Mouse (Mus musculus) cerebellum, postnatal 25 days (tissue): Measurements from ENCODE around the gene Ttc30a2.
A peak's percentile ranks its signal among the peaks of the same experiment; 100 is the strongest.
"Not testable (repeated sequence)": the region's sequence is repeated elsewhere in the genome, so short reads cannot be mapped to it uniquely, and the experiment has no call there.

Experiments
- DNase-seq, 2 experiments: peaks; one replicate each; pipeline ENCODE4 v3.0.0; 2021; ENCODE audit warnings: mixed read lengths in 2 of 2

Ttc30a2 gene

DNA sequence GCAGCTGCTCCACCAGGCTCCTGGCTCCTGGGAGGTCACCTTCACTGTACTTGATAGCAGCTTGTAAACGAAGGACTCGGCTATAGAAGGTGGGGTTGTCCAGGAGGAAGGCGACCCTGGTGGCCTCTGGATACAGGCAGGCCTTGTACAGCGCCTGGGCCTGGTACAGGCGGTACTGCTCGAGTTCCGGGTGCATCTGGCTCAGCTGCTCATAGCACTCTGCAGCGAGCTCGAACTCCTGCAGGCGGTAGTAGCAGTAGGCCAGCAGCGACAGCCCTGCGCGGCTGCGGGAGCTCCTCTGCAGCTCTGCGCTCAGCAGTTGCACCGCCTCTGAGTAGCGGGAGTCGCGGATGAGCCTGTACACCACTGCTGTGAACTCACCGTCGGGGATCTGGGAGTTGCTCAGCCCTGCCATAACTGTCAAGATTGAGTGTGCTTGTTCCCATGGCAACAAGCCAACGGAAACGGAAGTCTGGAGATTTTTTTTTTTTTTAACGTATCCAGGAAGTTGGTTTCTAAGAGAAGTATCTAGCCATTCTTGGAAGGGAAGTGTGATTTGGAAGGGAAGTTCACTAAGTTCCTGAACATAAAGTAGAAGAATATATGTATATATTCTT is at the start of gene Ttc30a2:
TSS of gene Ttc30a2 (minus strand) at position 419 of the 617 bp plus-strand sequence.
- not testable (repeated sequence) for DNase-seq

- peak in 1 of 2 experiments; percentile 6 for DNase-seq
Measured at GRCm38 (mm10) chr2:76016890-76017289, 38.9 kb upstream of the Ttc30a2 start.

DNA sequence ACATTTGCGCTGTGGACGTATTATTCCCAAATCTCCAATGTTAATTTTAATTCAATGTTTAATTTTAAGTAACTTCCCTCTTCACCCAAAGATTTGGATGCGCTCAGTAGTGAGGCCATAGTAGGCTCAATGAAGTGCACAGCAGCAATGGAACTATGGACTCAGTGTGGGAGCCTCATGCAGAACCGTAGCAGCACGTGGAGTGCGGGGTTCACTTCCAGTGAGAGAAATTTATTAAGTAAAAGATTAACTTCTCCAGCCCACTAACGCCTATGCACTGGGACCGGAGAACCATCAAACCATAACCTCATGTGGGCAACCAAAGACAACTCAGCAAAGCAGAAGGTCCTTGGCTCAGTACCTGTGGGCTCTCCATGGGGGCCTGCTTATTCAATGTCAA is 38.2 kb upstream of the Ttc30a2 start:
- no peak for DNase-seq

GRCm38 (mm10) chr2:76015460-76015859 is 37.5 kb upstream of the Ttc30a2 start:
- DNase-seq: no peak

- no peak for DNase-seq
Measured at GRCm38 (mm10) chr2:76014659-76015058, 36.7 kb upstream of the Ttc30a2 start.

DNA sequence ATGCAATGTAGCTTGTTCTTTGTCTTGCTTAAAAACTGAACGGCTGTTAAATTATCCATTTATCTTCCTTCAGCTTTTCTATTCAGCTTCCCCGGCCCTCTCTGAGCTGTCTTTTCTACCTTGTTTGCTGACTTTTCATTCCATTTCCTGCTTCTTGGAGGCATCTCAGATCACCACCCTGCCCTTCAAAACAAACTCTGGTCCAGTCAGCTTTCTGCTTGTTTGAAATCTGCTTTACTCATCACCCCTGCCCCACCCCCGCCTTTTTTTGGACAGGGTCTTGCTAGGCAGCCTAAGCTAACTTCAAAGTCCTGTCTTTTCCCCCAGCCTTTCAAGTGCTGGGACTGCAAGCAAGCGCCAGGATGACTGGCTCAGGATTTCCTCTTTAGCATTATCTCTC is 28.2 kb upstream of the Ttc30a2 start:
- no peak for DNase-seq

DNA sequence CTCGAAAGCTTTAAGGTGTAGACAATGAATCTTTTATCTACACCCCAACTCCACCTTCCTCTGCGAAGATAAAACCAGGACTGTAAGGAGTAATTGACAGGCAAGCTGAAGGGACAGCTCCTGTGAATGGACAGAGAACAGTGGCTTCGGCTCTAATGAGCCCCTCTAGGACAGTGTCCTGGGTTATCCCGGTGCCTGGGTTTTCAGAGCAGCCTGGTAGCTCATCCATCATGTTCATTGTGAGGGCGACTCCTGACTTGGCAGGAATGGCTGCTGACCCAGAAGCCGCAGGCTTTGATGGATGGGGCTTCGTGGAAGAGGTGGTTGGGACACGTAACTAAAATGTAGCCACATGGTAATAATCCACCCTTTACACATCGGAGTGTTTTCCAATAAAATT is 24.9 kb upstream of the Ttc30a2 start:
- no peak for DNase-seq

DNA sequence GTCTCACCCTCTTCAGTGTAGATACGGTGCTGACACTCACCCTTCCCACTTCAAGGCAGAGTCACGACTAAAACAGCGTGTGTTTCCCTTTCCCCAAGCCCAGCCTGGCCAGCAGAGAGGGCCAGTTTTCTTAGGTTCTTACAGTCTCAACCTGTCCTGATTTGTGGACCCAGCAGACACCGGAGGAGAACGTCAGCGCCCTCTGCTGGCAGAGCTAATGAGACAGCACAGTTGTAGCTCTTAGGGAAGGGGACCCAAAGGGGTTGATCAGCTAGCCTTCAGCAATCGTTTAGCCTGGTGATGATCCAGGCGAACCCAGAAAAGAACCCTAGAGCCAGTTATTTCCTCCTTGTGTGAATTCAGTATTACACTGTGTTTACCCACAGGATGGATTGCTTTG is 23.4 kb upstream of the Ttc30a2 start:
- DNase-seq: peak; percentile 65 to 79

DNA sequence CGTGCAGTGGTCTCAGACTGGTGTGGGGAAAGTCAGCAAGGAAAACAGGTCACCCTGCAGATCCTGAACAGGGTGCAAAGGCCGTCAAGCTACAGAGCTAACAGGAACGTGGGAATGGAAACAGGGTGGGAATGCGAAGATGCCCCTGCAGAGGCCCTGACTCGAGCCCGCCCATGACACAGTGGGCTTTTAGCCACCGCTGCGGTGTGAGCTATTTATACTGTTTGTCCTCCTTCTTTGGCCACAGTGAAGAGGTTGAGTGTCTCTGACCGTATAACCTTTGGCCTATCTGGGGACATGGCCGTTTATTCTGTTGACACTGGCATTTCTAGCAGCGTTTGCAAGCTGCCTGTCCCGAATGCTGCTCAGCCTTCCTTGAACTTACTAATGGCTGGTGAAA is 21.7 kb upstream of the Ttc30a2 start:
- no peak for DNase-seq

- DNase-seq: peak; percentile 63 to 76
Measured at GRCm38 (mm10) chr2:75998692-75999091, 20.7 kb upstream of the Ttc30a2 start.

- DNase-seq: no peak
Measured at GRCm38 (mm10) chr2:75997726-75998125, 19.8 kb upstream of the Ttc30a2 start.

- no peak for DNase-seq
Measured at GRCm38 (mm10) chr2:75994841-75995240, 16.9 kb upstream of the Ttc30a2 start.

GRCm38 (mm10) chr2:75991581-75992205 is 13.7 kb upstream of the Ttc30a2 start:
- DNase-seq: no peak

DNA sequence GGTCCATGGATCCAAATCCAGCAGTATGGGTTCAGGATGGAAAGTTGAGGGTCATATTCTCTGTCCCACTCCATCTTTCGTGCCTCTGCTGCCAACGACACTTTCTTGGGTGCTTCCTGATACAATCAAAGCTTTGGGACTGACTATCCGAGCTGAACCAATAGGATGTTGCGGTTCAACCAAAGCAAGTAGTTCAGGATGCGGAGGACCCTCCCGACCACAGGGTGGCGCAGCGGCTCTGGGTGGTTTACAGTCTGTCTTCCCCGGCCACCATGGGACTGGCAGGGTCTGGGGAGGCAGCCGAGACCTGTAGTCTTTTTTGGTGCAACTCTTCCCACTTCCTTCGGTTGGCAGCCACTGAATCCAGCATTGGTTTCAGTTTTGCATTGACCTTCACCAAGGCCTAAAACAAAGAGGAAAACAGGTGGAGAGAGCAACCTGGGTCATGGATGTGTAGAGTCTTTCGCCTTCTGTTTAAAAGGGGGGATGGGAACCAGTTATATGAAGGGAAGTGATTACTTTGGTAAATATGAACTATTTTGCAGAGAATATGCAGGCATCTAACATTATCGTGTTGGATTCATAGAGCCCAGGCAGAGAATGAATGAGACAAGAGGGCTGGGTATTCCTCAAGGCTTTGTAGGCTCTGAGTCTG is 13.0 kb upstream of the Ttc30a2 start:
- DNase-seq: peak; percentile 50 to 73

DNA sequence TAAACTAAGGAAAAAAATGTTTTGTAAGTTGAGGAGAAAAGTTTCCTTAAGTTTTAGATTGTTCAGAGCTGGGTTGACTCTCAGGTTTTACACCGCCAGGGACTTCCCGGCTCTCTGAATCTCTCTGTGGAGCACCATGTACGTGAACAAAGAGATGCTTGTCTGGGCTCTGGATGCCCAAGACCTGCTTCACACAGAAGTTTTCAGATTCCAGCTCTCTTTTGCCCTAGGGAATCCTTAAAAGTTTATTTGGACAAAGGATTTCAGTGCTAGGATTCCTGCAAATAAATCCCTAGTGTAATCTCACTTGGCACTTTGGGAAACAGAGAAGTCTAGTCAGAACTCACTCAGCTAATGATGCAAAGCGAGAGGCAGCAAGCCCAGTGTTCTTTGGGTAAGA is 11.7 kb upstream of the Ttc30a2 start:
- no peak for DNase-seq

DNA sequence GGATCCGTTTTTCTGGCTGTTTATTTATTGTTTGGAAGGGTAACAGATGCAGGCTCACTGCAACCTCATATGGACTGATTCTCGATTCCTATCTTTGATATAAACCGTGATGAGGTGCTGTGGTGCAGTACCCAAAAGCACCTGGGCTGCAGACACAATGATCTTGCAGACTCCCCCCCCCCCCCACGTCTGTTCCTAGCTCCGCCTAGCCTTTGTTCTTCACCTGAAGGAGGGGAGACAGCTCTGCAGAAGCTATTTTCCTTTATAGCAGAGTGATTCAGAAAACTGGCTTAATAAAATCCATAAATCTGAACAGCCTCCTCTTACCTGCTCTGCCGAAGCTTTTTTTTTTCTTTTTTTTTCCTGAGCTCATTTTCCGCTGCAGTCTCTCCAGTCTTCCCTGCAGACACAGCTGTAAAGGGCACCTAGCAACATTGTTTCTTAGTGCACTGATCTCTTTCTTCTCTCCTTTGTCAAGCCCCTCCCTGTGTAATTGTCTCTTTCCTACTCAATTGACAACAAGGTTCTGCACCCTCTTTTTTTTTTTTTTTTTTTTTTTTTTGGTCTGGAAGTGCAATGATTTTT is 10.9 kb upstream of the Ttc30a2 start:
- no peak for DNase-seq

DNA sequence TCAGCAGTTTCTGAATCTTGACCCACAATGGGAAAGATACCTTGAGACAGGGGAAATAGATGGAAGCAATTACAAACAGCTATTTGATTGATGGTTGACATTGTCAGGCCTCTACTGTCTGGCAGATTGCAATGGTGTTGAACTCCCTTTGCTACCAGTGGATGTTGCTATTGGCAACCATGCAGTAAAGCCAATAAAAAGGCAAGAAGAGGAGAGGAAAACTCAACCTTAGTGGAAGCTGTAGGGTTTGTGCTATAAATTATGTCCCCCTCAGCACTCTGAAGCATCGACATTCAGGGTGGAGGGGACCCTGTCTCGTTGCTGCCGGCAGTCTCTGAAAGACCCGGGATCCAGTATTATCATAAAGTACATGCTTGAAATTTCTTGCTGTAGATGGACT is 10.4 kb upstream of the Ttc30a2 start:
- no peak for DNase-seq

- peak in 1 of 2 experiments; percentile 40 for DNase-seq
Measured at GRCm38 (mm10) chr2:75987739-75988138, 9.8 kb upstream of the Ttc30a2 start.

GRCm38 (mm10) chr2:75985124-75985523 is 7.2 kb upstream of the Ttc30a2 start:
- DNase-seq: peak; percentile 67 to 77

DNA sequence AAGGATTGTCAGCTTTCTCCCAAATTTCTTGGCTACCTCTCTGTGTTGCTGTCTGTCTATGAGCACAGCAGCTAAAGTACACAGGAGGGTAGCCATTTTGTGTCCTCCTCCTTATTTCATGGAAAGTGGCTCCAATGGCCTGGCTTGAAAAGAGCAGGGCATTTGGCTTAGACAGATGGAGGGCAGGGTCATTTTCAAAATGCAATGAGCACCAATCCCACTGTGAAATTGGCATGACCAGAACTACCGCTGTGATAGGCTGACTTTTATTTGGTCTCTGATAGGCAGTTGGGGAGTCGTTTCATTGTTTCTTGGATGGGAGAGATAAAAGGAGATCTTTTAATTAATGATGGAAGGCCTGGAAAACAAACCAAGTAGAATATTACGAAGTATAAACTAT is 5.9 kb upstream of the Ttc30a2 start:
- DNase-seq: peak in 1 of 2 experiments; percentile 29

GRCm38 (mm10) chr2:75983091-75983490 is 5.1 kb upstream of the Ttc30a2 start:
- no peak for DNase-seq

DNA sequence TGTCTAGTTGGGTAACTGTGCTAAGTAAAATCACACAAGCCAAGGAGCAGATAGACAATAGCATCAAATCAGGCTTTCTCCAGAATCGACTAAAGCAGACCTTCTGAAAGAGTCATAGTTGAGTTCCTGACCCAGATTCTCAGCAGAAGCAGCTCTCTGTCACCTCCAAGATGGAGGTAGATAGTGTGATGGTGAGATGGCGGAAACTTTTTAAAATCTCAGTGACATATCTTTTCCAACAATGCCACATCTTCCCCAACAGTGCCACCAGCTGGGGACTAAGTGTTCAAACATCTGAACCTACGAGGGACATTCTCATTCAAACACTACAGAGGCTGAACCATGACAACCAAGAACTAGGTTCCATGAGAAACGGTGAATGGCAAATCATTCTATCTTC is 4.7 kb upstream of the Ttc30a2 start:
- DNase-seq: no peak

DNA sequence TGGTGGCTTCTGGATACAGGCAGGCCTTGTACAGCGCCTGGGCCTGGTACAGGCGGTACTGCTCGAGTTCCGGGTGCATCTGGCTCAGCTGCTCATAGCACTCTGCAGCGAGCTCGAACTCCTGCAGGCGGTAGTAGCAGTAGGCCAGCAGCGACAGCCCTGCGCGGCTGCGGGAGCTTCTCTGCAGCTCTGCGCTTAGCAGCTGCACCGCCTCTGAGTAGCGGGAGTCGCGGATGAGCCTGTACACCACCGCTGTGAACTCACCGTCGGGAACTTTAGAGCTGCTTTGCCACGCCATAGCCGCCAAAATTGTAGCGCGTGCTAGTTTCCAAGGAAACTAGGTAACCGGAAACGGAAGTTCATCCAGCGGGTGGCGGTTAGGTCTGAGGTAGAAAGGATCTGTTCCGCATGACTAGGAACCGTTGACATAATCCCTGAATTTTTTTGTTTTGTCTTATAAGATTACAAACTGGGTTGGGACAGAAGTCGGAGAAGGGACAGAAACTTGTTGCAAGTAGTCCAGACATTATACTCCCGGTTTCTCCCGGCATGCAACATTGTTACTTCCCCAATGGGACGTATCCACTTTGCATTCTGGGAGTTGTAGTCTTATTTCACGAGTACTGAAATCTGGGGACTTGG is 3.6 kb upstream of the Ttc30a2 start, which contains the start of gene Ttc30a1:
TSS of gene Ttc30a1 (minus strand) at position 528 of the 642 bp plus-strand sequence.
- DNase-seq: peak; percentile 81 to 83
